Mouse (Mus musculus) stomach, embryonic 14.5 days (tissue): Measurements from ENCODE around the gene Adgrb3. TPM values are rescaled to one million over a fixed set of nuclear protein-coding genes. Genes with fewer than 3 reads are reported as not detected.

Experiments used
- ATAC-seq: fragments of 200-750 bp; cut with Nextera tagmentation; 2 replicates; pipeline ENCODE4 v1.8.0; 2017; ENCODE audit warnings: low read depth, moderate TSS enrichment; ENCODE audit not compliant: insufficient number of reproducible peaks, insufficient read depth, low FRiP score
- H3K27ac ChIP-seq: fragments of 300-500 bp; sonication (generic); 2 replicates; pipeline ENCODE4 v1.5.1; 2014; ENCODE audit warnings: mild to moderate bottlenecking, low read length, moderate library complexity, mixed read lengths
- H3K27me3 ChIP-seq: fragments of 300-500 bp; sonication (generic); 2 replicates; pipeline ENCODE4 v1.6.1; 2014; ENCODE audit warnings: low read length, control low read depth, mixed read lengths; ENCODE audit not compliant: control insufficient read depth, insufficient read depth
- H3K36me3 ChIP-seq: fragments of 300-500 bp; sonication (generic); 2 replicates; pipeline ENCODE4 v1.6.1; 2014; ENCODE audit warnings: mild to moderate bottlenecking, control low read depth, low read length, moderate library complexity, mixed read lengths; ENCODE audit not compliant: control insufficient read depth, insufficient read depth
- H3K4me1 ChIP-seq: fragments of 300-500 bp; sonication (generic); 2 replicates; pipeline ENCODE4 v1.6.1; 2014; ENCODE audit warnings: low read length, control low read depth, mixed read lengths; ENCODE audit not compliant: control insufficient read depth, insufficient read depth
- H3K4me2 ChIP-seq: fragments of 300-500 bp; sonication (generic); replicated peaks from 2 replicates; pipeline ENCODE4 v1.6.1; 2014; ENCODE audit warnings: low read depth, low read length, control low read depth
- H3K4me3 ChIP-seq: fragments of 300-500 bp; sonication (generic); 2 replicates; pipeline ENCODE4 v1.5.1; 2014; ENCODE audit warnings: low read depth, low read length, control low read depth
- H3K9ac ChIP-seq: fragments of 300-500 bp; sonication (generic); replicated peaks from 2 replicates; pipeline ENCODE4 v1.6.1; 2014; ENCODE audit warnings: low read depth, mild to moderate bottlenecking, control low read depth, low read length, moderate library complexity, mixed read lengths
- H3K9me3 ChIP-seq: fragments of 300-500 bp; sonication (generic); 2 replicates; pipeline ENCODE4 v1.6.1; 2016; ENCODE audit warnings: low read depth, low read length, control low read depth; ENCODE audit not compliant: control insufficient read depth
- WGBS: fragments of 180-500 bp; shearing (Covaris S2); extraction: QIAGEN DNeasy Blood & Tissue Kit; methylation state at CpG from one replicate; pipeline ENCODE4 v1.1.7; 2014; 5-methylcytosine and 5-hydroxymethylcytosine counted together
- polyA plus RNA-seq: library from polyadenylated mRNA; unstranded; fragments of >200 nt; fragmentation: Nextera tagmentation; extraction: Ambion mirVana; gene quantifications from 2 replicates; pipeline ENCODE4 v1.2.1, GENCODE M21; 2014

The Adgrb3 gene
- polyA plus RNA-seq, 1 experiment from 2014 or later, result 5.6 TPM

GRCm38 (mm10) chr1:25777459-25777858, 52.0 kb downstream of the Adgrb3 start:
- no peaks in the 10 kb centered on the region for H3K4me1 ChIP-seq
- 75% methylated on average over 4 of the region's 4 CpGs for WGBS
- no peaks in the 10 kb centered on the region for H3K9me3 ChIP-seq
- H3K9ac ChIP-seq, result no peak overlapping the region
- H3K4me2 ChIP-seq, result no peak overlapping the region
- ATAC-seq, result no peak
- H3K27me3 ChIP-seq, result no peaks in the 10 kb centered on the region
- H3K4me3 ChIP-seq, result no peak overlapping the region
- H3K36me3 ChIP-seq, result no peaks in the 10 kb centered on the region
- no peak overlapping the region for H3K27ac ChIP-seq

DNA sequence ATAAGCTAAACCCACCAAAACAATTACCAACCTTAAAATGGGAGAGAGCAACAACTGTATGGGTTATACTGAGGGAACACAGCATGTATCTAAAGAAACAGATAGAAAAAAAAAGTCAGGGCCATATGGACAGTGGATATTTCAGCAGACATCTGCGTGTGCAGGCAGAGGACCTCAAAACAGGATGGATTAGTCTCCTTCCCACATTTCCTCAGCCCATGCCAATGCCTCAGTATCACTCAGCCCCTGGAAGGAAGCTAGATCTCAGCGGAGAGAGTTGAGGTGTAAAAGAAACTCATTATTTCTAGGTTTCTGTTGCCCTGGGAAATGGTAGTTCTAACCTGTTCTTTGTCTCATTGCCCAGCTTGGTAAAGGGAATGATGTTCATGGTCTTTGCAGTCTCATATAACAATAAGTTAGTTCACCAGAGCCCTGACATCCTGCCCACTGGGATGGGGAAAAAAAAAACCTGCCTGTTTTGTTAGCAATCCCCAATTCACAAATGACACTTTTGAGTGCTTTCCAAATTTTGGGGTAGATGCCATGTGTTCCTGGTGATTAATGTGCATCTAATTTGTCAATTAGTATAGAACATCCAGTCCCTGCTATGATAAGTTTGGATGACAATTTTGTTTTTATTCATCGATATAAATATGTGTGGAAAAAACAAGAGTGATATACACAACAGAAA, 53.9 kb downstream of the Adgrb3 start:
- Histone ChIP-seq H3K27ac (no peak overlapping the region), H3K4me1 (no peaks in the 10 kb centered on the region), H3K9me3 (no peaks in the 10 kb centered on the region), H3K4me2 (no peak overlapping the region), H3K36me3 (no peaks in the 10 kb centered on the region), H3K9ac (no peak overlapping the region), H3K27me3 (no peaks in the 10 kb centered on the region), H3K4me3 (no peak overlapping the region)
- 79% methylated on average over 3 of the region's 3 CpGs for WGBS
- ATAC-seq, result no peak

GRCm38 (mm10) chr1:25768958-25769357, 60.5 kb downstream of the Adgrb3 start:
- H3K27me3 ChIP-seq, result no peaks in the 10 kb centered on the region
- H3K9me3 ChIP-seq, result no peaks in the 10 kb centered on the region
- H3K9ac ChIP-seq, result no peak overlapping the region
- H3K4me2 ChIP-seq, result no peak overlapping the region
- no peak overlapping the region for H3K4me3 ChIP-seq
- ATAC-seq, result no peak
- H3K4me1 ChIP-seq, result no peaks in the 10 kb centered on the region
- no peak overlapping the region for H3K27ac ChIP-seq
- WGBS, result 81% methylated on average over 2 of the region's 2 CpGs
- no peaks in the 10 kb centered on the region for H3K36me3 ChIP-seq

DNA sequence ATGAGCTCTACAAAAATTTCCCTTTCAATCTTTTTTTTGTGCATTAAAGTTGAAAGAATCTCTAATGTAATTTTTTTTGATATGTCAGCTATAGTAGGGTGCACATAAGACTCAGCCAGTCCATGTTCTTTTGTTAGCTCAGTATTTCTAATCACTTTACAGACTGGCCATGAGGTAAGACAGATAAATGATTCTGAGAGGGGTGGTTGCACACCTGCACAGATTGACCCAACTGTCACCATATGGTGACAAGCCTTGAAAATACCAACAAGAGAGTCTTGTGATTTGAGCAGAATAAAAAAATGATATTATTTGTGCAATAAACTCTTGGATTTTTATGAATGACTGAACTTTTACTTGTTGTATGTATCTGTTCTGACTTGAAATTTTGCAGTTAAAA, 74.2 kb downstream of the Adgrb3 start:
- no peaks in the 10 kb centered on the region for H3K9me3 ChIP-seq
- H3K36me3 ChIP-seq, result no peaks in the 10 kb centered on the region
- H3K4me3 ChIP-seq, result no peak overlapping the region
- no peak overlapping the region for H3K27ac ChIP-seq
- ATAC-seq, result no peak
- H3K4me1 ChIP-seq, result no peaks in the 10 kb centered on the region
- H3K4me2 ChIP-seq, result no peak overlapping the region
- H3K9ac ChIP-seq, result no peak overlapping the region
- no peaks in the 10 kb centered on the region for H3K27me3 ChIP-seq

DNA sequence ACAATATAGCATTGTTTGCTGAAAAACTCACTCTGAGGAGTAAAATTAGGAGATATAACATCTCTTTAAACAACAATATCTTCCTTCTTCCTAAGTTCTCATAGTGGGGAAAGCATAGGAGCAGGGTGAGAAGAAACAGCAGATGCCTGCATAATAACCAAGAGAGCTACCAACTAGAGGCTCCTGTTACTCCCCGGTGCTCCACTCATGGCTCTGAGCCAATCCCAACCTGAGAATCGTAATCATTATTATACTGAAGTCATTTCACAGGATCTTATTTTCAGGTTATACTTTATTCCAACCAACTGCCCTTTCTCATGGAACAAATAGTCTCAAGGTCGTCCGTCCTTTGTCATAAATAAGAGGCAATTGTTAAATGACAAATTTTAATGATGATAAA, 75.0 kb downstream of the Adgrb3 start:
- no peaks in the 10 kb centered on the region for H3K27me3 ChIP-seq
- no peaks in the 10 kb centered on the region for H3K4me1 ChIP-seq
- H3K4me3 ChIP-seq, result no peak overlapping the region
- no peak for ATAC-seq
- H3K36me3 ChIP-seq, result no peaks in the 10 kb centered on the region
- no peaks in the 10 kb centered on the region for H3K9me3 ChIP-seq
- H3K27ac ChIP-seq, result no peak overlapping the region
- WGBS, result 75% methylated on average over 4 of the region's 4 CpGs
- H3K4me2 ChIP-seq, result no peak overlapping the region
- no peak overlapping the region for H3K9ac ChIP-seq

DNA sequence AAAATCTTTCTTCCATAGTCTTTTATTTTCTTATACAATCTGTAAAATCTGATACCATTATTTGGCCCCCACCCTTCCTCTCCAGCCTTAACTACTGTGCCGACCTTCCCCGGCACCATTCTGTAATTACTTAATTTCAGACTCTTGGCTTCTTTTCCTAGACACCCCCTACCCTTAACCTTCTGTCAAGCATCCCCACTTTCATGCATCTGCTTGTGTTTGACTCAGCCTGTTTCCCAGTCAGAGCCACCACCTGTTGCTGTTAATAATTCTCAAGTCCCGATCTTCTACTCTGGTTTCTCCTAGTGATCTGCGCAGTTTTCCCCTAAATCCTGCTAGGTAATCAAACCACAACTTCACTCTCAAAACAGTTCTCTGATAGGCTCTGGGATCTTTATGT, 83.9 kb downstream of the Adgrb3 start:
- H3K4me2 ChIP-seq, result no peak overlapping the region
- no peaks in the 10 kb centered on the region for H3K9me3 ChIP-seq
- no peak overlapping the region for H3K9ac ChIP-seq
- no peaks in the 10 kb centered on the region for H3K27me3 ChIP-seq
- no peak overlapping the region for H3K4me3 ChIP-seq
- H3K36me3 ChIP-seq, result no peaks in the 10 kb centered on the region
- ATAC-seq, result no peak
- no peak overlapping the region for H3K27ac ChIP-seq
- 83% methylated on average over 4 of the region's 4 CpGs for WGBS
- H3K4me1 ChIP-seq, result no peaks in the 10 kb centered on the region

- no peak overlapping the region for H3K27ac ChIP-seq
- WGBS, result 79% methylated on average over 6 of the region's 6 CpGs
These were observed 84.8 kb downstream of the Adgrb3 start for GRCm38 (mm10) chr1:25744736-25745135.

DNA sequence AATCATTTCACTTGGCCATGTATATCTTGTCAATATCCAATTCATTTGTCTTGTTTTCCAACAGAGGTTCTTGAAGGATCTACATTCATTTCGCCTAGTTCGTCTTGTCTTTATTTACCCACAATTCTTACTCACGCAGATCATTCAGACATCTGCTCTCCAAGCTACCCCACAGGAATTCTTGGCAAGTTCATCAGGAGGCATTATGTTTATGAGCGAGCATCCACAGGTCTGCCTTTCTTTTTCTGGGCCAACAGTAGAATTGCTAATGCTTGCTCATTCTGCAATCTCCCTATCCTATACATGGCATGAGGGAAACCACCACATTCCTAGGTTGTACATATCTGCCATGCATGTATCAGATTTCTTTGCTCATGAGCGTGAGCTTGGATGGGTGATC, 99.7 kb downstream of the Adgrb3 start:
- Histone ChIP-seq H3K27ac (no peak overlapping the region), H3K4me1 (no peaks in the 10 kb centered on the region), H3K4me2 (no peak overlapping the region), H3K4me3 (no peak overlapping the region), H3K27me3 (no peaks in the 10 kb centered on the region), H3K36me3 (no peaks in the 10 kb centered on the region), H3K9me3 (no peaks in the 10 kb centered on the region), H3K9ac (no peak overlapping the region)
- 85% methylated on average over 5 of the region's 5 CpGs for WGBS
- ATAC-seq, result no peak

More at GRCm38 (mm10) chr1:25744736-25745135, 84.8 kb downstream of the Adgrb3 start:
- H3K36me3 ChIP-seq, result no peaks in the 10 kb centered on the region
- H3K4me1 ChIP-seq, result no peaks in the 10 kb centered on the region
- no peaks in the 10 kb centered on the region for H3K9me3 ChIP-seq
- H3K4me3 ChIP-seq, result no peak overlapping the region
- ATAC-seq, result no peak
- no peak overlapping the region for H3K9ac ChIP-seq
- H3K4me2 ChIP-seq, result no peak overlapping the region
- no peaks in the 10 kb centered on the region for H3K27me3 ChIP-seq

DNA sequence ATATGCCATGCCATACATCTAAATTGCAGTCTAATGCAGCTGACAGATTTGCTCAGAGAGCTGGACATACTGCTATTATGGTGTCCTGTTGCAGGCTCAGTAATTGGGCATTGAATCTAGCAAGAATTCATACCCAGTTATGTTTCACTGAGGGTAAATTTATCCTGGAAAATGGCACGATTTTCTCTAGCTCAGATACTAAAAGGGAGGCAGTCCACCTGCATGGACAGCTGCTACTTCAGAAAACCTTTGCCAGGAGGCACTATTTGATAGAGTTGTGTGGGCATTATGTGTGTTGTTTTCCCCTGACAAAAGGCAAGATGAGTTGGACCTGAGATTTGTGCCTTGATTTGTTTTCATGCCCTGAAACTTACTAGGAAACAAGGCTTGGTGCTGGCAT, 118.0 kb downstream of the Adgrb3 start:
- Histone ChIP-seq H3K4me2 (no peak overlapping the region), H3K4me3 (no peak overlapping the region), H3K4me1 (no peaks in the 10 kb centered on the region), H3K9ac (no peak overlapping the region), H3K36me3 (no peaks in the 10 kb centered on the region), H3K27ac (no peak overlapping the region), H3K9me3 (no peaks in the 10 kb centered on the region), H3K27me3 (no peaks in the 10 kb centered on the region)
- 44% methylated on average over 1 of the region's 1 CpGs for whole genome bisulfite sequencing
- ATAC-seq, result no peak
